Mouse (Mus musculus): ENCODE measurements around the gene Edar.

DNA sequence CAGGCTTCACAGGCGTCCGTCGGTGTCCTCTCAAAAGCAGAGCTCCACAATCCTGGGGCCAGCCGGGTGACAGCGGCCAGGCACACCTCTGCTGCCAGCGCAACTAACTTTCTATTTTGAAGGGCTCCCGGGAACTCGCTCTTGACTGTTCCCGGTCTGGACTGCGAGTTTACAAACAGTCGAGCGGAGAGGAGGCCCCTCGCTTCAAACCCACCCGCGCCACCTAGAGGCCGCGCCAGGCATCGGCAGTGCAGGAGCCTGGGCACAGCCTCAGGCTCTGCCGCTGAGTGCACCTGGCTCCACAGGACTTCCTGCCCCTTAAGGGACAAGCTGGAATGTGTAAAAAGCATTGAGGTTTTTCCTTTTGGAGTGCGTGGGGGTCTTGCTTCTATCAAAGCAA lies at the start of gene Edar:
- TF ChIP-seq CHD2 (IDR thresholded peaks at IDR 0.05; ENCODE audit: low read depth, low read length) (no peak), MAFK (IDR thresholded peaks at IDR 0.05; ENCODE audit: insufficient read depth, low read depth, low read length) (no peak), ZC3H11A (IDR thresholded peaks at IDR 0.05; ENCODE audit: borderline replicate concordance, low read depth, low read length) (no peak; the same call in 1 of the 2 replicates)
